Mouse (Mus musculus) retina, embryonic 14.5 days (tissue): ENCODE measurements around the gene Relb.
A peak's percentile ranks its signal among the peaks of the same experiment; 100 is the strongest.

ENCODE experiments used
- DNase-seq: peaks from one replicate; pipeline ENCODE4 v3.0.0-alpha.2; 2015; ENCODE audit warnings: low spot score

The Relb gene

DNA sequence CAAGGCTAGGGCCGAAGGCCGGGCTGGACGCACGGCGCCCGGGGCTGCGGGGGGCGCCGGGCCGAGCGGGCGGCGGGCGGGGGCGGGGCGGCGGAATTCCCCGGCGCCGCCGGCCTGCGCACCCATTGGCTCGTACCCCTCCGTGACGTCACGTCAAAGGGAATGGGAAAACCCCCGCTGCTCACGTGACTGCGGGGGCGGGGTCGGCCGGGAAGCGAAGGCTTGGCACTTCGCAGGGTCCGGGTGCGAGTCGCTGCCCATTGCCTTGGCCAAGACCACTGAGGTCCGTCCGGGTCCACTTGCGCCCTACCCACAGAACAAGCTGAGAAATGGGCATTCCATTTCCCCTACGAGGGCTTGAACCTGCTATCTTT lies at the start of gene Relb:
Gene Relb (minus strand): TSS at position 78 of the 374 bp plus-strand sequence.
- peak; percentile 88 for DNase-seq

- no peak for DNase-seq
Measured at GRCm38 (mm10) chr7:19678901-19679300, 49.7 kb upstream of the Relb start.

GRCm38 (mm10) chr7:19677872-19678271 lies 48.6 kb upstream of the Relb start, which contains the start of gene Apoc2:
Gene Apoc2, minus strand, starts transcription at chr7:19677941.
- no peak for DNase-seq

GRCm38 (mm10) chr7:19676662-19677061 lies 47.4 kb upstream of the Relb start:
- no peak for DNase-seq

GRCm38 (mm10) chr7:19675824-19676223 lies 46.6 kb upstream of the Relb start:
- DNase-seq, result no peak

DNA sequence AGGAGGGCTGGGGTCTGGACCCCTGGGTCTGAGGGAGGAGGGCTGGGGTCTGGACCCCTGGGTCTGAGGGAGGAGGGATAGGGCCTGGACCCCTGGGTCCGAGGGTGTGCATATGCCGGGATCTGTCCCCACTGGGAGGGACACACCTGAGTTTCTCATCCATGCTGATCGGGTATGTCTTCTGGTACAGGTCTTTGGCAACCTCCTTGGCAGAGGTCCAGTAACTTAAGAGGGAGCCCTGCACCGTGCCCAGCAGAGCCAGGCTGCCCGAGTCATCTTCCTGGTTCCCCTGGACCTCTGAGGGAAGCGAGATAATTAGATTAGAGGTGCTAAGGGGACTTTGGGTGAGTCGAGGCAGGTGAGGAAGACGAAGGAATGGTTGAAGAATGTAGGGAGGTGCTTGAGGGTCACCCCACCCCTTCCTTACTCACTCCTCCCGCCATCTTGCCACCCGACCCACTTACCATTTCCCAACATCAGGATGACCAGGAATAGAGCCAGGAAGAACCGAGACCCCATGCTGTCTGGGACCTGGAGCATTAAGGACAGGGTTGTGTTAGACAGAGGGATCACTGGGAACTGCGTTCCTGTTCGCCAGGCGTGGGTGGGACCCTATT lies 44.0 kb upstream of the Relb start:
- DNase-seq, result no peak

GRCm38 (mm10) chr7:19671511-19671910 lies 42.3 kb upstream of the Relb start:
- DNase-seq, result no peak

DNA sequence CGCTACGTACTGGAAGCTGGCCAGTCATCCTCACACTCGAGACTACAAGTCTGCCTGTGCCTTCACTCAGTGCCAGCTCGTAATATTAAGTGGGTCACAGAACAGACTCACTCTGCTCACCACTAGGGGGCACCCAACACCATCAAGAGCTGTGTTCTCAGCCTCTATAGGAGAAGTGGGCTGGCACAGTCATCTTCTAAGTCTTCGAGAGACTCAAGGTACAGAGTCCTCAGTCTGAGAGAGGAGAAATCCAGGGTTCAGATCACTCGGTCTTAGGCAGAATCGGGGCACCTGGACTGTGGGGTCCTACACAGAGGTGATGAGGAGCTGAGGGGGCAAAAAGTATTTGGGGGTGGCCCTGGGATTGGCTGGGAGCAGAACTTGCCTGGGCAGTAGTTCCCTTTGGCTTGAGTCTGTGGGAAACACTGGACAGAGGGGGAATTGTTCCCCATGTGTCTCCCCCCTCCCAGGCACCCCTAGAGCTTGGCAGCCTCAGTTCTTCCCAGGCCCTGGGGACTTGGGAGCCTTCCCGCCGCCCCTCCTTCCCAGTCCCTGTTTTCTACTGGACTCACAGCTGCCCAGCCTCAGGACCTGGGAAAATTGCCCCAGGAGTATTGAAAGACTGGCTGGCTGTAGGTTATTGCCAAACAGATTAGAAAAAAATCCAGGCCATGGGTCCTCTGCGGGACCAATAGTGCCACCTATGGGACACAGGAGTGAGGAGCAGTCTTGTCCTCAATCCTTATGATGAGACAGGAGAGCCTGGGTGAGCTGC lies 39.9 kb upstream of the Relb start:
- DNase-seq, result peak; percentile 97

DNA sequence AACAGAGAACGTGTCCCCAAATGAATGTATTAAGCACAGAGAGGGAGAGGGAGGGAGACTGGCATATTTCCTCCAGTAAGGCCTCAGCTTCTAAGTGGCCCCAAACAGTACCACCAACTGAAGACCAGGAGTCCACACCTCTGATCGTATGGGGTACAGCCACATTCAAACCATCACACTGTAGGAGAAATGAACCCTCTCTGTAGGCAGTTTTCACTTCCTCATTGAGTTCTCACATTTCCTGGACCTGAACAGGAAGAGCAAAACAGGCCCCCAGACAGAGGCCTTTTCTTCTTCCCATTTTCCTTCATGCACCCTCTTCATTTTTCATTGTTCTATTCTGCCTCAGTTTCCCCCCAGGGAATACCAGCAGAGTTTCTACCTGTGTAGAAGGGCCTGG lies 38.2 kb upstream of the Relb start:
- no peak for DNase-seq

GRCm38 (mm10) chr7:19666750-19667149 lies 37.5 kb upstream of the Relb start:
- peak; percentile 12 for DNase-seq

DNA sequence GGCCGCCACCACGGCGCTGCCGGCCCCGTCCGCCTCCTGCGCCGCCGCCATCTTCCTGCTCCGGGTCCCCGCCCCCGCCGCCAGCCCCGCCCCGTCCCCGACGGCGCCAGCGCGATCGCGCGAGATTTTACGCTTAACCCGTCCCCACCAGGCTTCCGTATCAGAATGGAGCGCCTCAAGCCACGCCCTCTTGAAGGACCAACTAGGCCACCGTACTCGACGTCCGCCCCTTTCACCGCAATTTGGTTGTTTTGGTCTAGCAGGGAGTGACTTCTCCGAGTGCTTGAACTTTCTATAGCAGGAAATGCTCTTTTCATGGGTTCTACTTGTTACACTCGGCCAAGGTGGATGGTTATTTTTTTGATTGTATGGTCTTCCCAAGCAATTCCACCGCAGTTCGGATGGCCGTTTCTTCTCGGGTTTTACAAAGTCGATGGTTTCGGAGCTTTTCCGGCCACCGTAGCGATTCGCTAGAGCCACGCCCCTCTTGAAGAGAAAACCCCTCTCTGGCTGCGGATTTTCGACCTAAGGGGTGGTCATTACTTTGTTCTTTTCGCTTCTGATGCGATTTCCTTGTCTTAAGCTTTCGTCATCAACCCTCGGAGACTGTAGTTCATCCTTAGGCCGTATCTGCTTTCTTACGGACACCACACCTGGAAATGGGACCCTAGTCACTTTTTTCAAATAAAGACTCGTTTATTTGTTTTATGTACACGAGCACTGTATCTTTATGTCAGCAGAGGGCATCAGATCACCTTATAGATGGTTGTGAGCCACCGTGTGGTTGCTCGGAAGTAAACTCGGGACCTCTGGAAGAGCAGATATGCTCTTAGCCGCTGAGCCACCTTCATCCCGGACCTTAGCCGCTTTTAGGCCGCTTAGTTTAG lies 36.0 kb upstream of the Relb start, which contains the start of gene Clptm1:
Gene Clptm1 (minus strand): TSS at position 79 of the 887 bp plus-strand sequence.
- peak; percentile 98 for DNase-seq

DNA sequence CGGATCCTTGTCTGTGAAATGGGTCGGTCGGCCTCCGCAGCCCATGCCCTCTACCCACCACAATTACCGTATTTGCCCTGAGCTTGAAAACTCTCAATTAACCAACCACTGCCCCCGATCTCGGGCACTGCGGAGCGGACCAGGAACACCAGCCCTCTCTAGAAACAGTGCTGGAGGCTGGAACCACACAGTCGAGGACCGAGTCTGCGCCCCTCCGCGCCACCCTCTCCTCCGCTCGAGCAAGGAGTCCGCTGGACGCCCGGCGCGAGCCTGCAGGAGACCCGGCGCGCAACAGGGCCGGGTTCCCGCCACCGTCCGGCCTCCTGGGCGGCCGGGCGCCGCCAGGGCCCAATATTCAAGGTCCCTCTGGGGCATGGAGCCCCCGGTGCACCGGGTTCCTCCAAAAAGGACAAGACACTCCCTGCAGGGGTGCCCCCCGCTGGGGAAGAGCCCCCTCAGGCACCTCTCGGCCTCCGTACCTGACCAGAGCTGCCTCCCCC lies 35.3 kb upstream of the Relb start:
- no peak for DNase-seq

DNA sequence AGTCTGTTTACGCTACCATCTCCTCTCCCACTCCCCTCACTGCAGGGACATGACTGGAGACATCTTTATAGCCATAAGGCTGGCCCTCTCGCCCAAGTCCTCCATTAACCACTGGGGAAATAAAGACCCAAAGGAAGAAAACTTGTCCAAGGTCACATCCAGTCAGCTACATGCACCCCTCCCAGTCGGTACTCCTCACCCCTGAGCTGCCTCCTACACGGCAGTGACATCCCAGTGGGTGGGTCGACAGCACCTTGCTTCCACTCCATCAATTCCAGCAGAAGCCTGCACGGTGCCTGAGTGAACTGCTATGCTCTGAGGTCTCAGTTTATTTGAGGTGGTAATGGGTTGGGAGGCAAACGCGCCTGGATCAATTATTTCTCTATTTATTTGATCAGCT lies 34.7 kb upstream of the Relb start:
- no peak for DNase-seq

- DNase-seq, result no peak
Measured at GRCm38 (mm10) chr7:19652614-19653013, 23.4 kb upstream of the Relb start.

- DNase-seq, result no peak
Measured at GRCm38 (mm10) chr7:19651063-19651786, 22.0 kb upstream of the Relb start.

- no peak for DNase-seq
Measured at GRCm38 (mm10) chr7:19641223-19641622, 12.0 kb upstream of the Relb start.

DNA sequence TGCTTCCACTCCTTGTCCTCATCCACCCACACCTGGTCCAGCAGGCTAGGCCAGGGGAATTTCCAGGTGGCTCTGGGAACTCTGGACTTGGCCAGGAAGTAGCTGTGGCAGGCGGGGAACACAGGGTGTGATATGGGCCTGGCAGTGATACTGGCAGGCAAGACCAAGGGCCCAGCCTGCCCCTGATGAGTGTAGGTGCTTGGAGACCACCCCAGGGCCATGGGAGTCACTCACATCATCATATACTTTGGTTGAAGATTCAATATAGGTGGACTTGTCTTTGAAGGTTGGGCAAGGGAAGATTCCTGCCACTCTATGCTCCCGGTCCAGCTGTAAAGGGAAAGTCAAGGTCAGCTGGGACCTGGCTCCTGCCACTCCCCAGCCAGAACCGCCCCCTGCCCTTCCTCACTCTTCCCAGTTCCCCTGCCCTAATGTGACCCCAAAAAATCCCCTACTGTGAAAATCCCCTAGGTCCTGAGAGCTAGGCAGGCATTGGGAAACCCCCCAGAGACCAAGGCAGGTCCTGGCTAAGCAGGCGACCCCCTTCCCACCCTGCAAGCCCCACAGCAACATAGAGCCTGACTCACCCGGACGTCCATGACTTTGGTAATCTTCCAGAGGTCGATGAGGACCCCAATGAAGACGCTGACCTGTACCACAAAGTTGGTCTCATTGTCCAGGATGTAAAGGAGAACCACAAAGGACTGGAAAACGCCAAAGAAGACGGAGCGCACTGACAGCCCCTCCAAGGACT lies 6.0 kb upstream of the Relb start:
- no peak for DNase-seq

- DNase-seq, result no peak
Measured at GRCm38 (mm10) chr7:19634591-19634990, 5.4 kb upstream of the Relb start.

- no peak for DNase-seq
Measured at GRCm38 (mm10) chr7:19633855-19634254, 4.6 kb upstream of the Relb start.

DNA sequence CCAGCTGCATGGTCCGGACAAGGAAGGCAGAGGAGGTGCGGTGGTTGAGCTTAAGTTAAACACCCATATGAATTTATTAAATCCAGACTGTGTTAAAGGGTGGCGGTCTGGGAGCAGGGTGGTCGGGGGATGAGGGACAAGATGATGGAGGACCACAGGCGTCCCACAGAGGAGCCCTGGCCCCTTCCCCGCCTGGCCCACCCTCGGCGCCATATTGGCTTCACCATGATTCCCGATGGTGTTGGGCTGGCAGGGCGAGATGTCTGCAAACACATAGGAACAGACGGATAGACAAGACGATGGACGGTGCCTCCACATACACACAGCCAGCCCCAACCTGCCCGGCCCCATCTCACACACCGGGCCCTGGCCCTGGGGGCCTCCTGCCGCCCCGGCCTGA lies 4.0 kb upstream of the Relb start:
- DNase-seq, result no peak

DNA sequence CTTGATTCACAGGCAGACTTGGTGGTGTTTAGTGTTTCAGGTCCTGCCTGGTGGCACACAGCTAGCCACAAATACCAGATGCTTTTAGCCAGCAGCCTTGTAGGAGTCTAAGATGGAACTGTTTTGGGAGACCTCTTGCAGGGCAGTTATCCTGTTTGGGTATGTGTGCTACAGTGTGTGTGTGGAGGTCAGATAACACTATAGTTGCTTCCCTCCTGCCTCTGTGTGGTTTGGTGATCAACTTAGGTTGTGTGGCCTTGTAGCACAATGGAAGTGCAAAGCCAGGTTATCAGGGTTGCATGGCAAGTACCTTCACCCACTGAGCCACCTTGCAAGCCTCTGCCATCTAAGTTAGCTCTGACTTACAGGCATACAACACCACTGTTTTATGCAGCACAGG lies 3.5 kb upstream of the Relb start:
- no peak for DNase-seq
